8 mouse cellular contexts compared by ENCODE assay signal in the genomic region with DNA sequence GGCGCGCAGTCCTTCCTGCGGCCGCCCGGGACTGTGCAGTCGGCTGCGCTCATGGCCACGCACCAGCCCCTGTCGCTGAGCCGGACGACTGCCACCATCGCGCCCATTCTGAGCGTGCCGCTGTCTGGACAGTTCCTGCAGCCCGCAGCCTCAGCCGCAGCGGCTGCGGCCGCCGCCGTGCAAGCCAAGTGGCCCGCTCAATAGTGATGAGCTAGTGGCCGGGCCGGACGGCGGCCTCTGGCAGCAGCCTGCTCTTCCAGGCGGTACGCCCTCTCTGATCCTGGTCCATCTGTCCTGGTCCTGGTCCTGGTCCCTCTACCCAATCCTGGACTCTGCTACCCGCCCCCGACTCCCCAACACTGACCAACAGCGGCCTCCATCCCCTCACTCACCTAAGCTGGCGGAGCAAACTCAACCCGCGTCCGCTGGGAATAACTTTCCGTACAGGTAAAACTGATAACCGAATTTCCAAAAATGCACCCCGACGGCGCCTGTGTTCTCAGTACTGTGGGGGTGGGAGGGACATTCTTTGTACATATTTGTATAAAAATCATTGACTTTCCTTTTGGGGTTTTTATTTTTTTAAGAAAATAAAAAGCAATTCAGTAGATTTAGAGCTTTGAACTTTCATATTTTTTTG. TPM values are rescaled to one million over a fixed set of nuclear protein-coding genes. Genes with fewer than 3 reads are reported as not detected.
A peak's percentile ranks its signal among the peaks of the same experiment; 100 is the strongest.
DNase-seq lines count a peak whose midpoint lies in the region; ATAC-seq and TF ChIP-seq lines count a peak whose summit lies in the region.

No protein-coding gene starts in this region.

- H3K9me3 ChIP-seq in kidney, postnatal 0 days (replicated peaks; ENCODE audit: low read length), result no peaks in the 10 kb centered on the region
- no peaks in the 10 kb centered on the region for H3K9me3 ChIP-seq in embryonic facial prominence, embryonic 11.5 days (replicated peaks; ENCODE audit: control insufficient read depth, low read length)
- H3K9me3 ChIP-seq in hindbrain, embryonic 12.5 days (replicated peaks), result no peaks in the 10 kb centered on the region
- H3K9me3 ChIP-seq in midbrain, embryonic 15.5 days, result no peaks in the 10 kb centered on the region

- TF ChIP-seq CTCF in kidney, postnatal 0 days (IDR thresholded peaks at IDR 0.05; ENCODE audit: low read depth), result no peak

- H3K4me2 ChIP-seq in kidney, postnatal 0 days (ENCODE audit: low read length), result peak overlapping the region; percentile 46
- H3K4me2 ChIP-seq in embryonic facial prominence, embryonic 11.5 days (ENCODE audit: low read depth, low read length), result peak overlapping the region; percentile 33
- H3K4me2 ChIP-seq in hindbrain, embryonic 12.5 days (replicated peaks), result peak overlapping the region; percentile 45
- peak overlapping the region; percentile 44 for H3K4me2 ChIP-seq in midbrain, embryonic 15.5 days

- no peak for DNase-seq in kidney, postnatal 0 days (ENCODE audit: low spot score)
- no peak for DNase-seq in kidney, adult 18-20 months
- DNase-seq in embryonic facial prominence, embryonic 11.5 days (ENCODE audit: low spot score), result peak; percentile 44
- no peak for DNase-seq in spleen, postnatal 10 days (ENCODE audit: low spot score in 2 of 2)
- no peak for DNase-seq in spleen, postnatal 36 days (ENCODE audit: low spot score in 2 of 2)
- no peak for DNase-seq in layer of hippocampus, adult 9-10 months (ENCODE audit: low spot score)

- ATAC-seq in kidney, postnatal 0 days (replicated peaks; ENCODE audit: low FRiP score, low read depth), result 0 out of 2 replicates have a peak, but pooled peaks have one; percentile 22
- ATAC-seq in embryonic facial prominence, embryonic 11.5 days (replicated peaks; ENCODE audit: insufficient number of reproducible peaks, low FRiP score, low TSS enrichment, low read depth), result no peak
- ATAC-seq in hindbrain, embryonic 12.5 days (ENCODE audit: low FRiP score), result 0 out of 2 replicates have a peak, but pooled peaks have one; percentile 30
- 0 out of 2 replicates have a peak, but pooled peaks have one; percentile 27 for ATAC-seq in midbrain, embryonic 15.5 days (replicated peaks)

- under 1% methylated on average over 35 of the region's 41 CpGs for WGBS in kidney, postnatal 0 days
- WGBS in embryonic facial prominence, embryonic 11.5 days, result under 1% methylated on average over 35 of the region's 41 CpGs
- WGBS in hindbrain, embryonic 12.5 days, result 2% methylated on average over 40 of the region's 41 CpGs
- WGBS in midbrain, embryonic 15.5 days, result under 1% methylated on average over 41 of the region's 41 CpGs

- peak overlapping the region; percentile 31 for H3K4me3 ChIP-seq in kidney, postnatal 0 days (replicated peaks; ENCODE audit: low read depth, low read length)
- H3K4me3 ChIP-seq in embryonic facial prominence, embryonic 11.5 days (ENCODE audit: low read depth, low read length), result peak overlapping the region; percentile 24
- H3K4me3 ChIP-seq in hindbrain, embryonic 12.5 days, result peak overlapping the region; percentile 37
- H3K4me3 ChIP-seq in midbrain, embryonic 15.5 days, result peak overlapping the region; percentile 32

- H3K27ac ChIP-seq in kidney, postnatal 0 days, result no peak overlapping the region
- H3K27ac ChIP-seq in embryonic facial prominence, embryonic 11.5 days (replicated peaks; ENCODE audit: low read depth, low read length), result no peak overlapping the region
- H3K27ac ChIP-seq in hindbrain, embryonic 12.5 days, result peak overlapping the region; percentile 77; the same call in 1 of the 2 replicates
- no peak overlapping the region for H3K27ac ChIP-seq in midbrain, embryonic 15.5 days

- H3K27me3 ChIP-seq in kidney, postnatal 0 days (ENCODE audit: insufficient read depth, low read length), result peaks cover 75% of the 10 kb centered on the region
- peaks cover 64% of the 10 kb centered on the region for H3K27me3 ChIP-seq in embryonic facial prominence, embryonic 11.5 days (ENCODE audit: control insufficient read depth, insufficient read depth, low read length)
- H3K27me3 ChIP-seq in hindbrain, embryonic 12.5 days, result peaks cover 87% of the 10 kb centered on the region
- H3K27me3 ChIP-seq in midbrain, embryonic 15.5 days (replicated peaks), result peaks cover 64% of the 10 kb centered on the region

- H3K9ac ChIP-seq in kidney, postnatal 0 days (ENCODE audit: low read depth, low read length), result no peak overlapping the region
- peak overlapping the region; percentile 3 for H3K9ac ChIP-seq in embryonic facial prominence, embryonic 11.5 days (replicated peaks; ENCODE audit: low read length)
- peak overlapping the region; percentile 53 for H3K9ac ChIP-seq in hindbrain, embryonic 12.5 days
- H3K9ac ChIP-seq in midbrain, embryonic 15.5 days, result no peak overlapping the region

- H3K4me1 ChIP-seq in kidney, postnatal 0 days (replicated peaks; ENCODE audit: insufficient read depth, low read length), result peaks cover 12% of the 10 kb centered on the region; the same call in 1 of the 2 replicates
- no peaks in the 10 kb centered on the region; the same call in 1 of the 2 replicates for H3K4me1 ChIP-seq in embryonic facial prominence, embryonic 11.5 days (ENCODE audit: control insufficient read depth, insufficient read depth, low read length)
- peaks cover 26% of the 10 kb centered on the region for H3K4me1 ChIP-seq in hindbrain, embryonic 12.5 days
- H3K4me1 ChIP-seq in midbrain, embryonic 15.5 days, result peaks cover 21% of the 10 kb centered on the region

- H3K36me3 ChIP-seq in kidney, postnatal 0 days (ENCODE audit: insufficient read depth, low read length), result no peaks in the 10 kb centered on the region
- H3K36me3 ChIP-seq in embryonic facial prominence, embryonic 11.5 days (replicated peaks; ENCODE audit: control insufficient read depth, insufficient read depth, low read depth, low read length), result no peaks in the 10 kb centered on the region
- no peaks in the 10 kb centered on the region for H3K36me3 ChIP-seq in hindbrain, embryonic 12.5 days
- no peaks in the 10 kb centered on the region for H3K36me3 ChIP-seq in midbrain, embryonic 15.5 days (replicated peaks)

RNA-seq across cellular contexts. Expression of a gene that starts 1.9 kb away (rescaled TPM):
- polyA plus RNA-seq in kidney, postnatal 0 days (2015; fragmentation: Nextera tagmentation; extraction: Ambion mirVana), result 0.05 TPM in 2 replicates
- polyA plus RNA-seq in embryonic facial prominence, embryonic 11.5 days (2014; fragmentation: Nextera tagmentation; extraction: Ambion mirVana), result 1.0 and 1.7 TPM in 2 replicates
- 4.4 and 5.1 TPM in 2 replicates for polyA plus RNA-seq in hindbrain, embryonic 12.5 days (2016; fragmentation: Nextera tagmentation; extraction: Ambion mirVana)
- 0.14 TPM in 1 of 2 replicates, not detected in the other for polyA plus RNA-seq in midbrain, embryonic 15.5 days (2015; fragmentation: Nextera tagmentation; extraction: Ambion mirVana)

RNA-seq across cellular contexts. Expression of a gene that starts 57.5 kb away (rescaled TPM):
- 16.1 and 21.3 TPM in 2 replicates for polyA plus RNA-seq in kidney, postnatal 0 days (2015; fragmentation: Nextera tagmentation; extraction: Ambion mirVana)
- polyA plus RNA-seq in embryonic facial prominence, embryonic 11.5 days (2014; fragmentation: Nextera tagmentation; extraction: Ambion mirVana), result 19.8 and 20.4 TPM in 2 replicates
- polyA plus RNA-seq in hindbrain, embryonic 12.5 days (2016; fragmentation: Nextera tagmentation; extraction: Ambion mirVana), result 14.0 and 14.3 TPM in 2 replicates
- polyA plus RNA-seq in midbrain, embryonic 15.5 days (2015; fragmentation: Nextera tagmentation; extraction: Ambion mirVana), result 10.3 and 12.5 TPM in 2 replicates

Comparison
In these comparisons a context has a peak if more than half of its experiments do, and no peak if none do; other contexts are left out.
1. H3K9ac ChIP-seq: peak in embryonic facial prominence, embryonic 11.5 days (single experiment) and hindbrain, embryonic 12.5 days (single experiment); none in kidney, postnatal 0 days (single experiment) and midbrain, embryonic 15.5 days (single experiment).
2. Peak in every context shown above with its lines, with median percentiles within 50 percentile points of each other: H3K4me2 ChIP-seq and H3K4me3 ChIP-seq.